Mouse (Mus musculus) gastrocnemius, postnatal 10 days (tissue): ENCODE results near the gene F5. TPM values are rescaled to one million over a fixed set of nuclear protein-coding genes. Genes with fewer than 3 reads are reported as not detected.

Experiments
- DNase-seq: peaks from one replicate; pipeline ENCODE4 v3.0.0; 2021; ENCODE audit warnings: mixed read lengths
- long read RNA-seq, 2 experiments: library from polyadenylated mRNA; stranded (forward); transcript quantifications; one replicate each; pipeline ENCODE4 v2.0.0; 2021
- total RNA-seq, 2 experiments: library from RNA; stranded (reverse); gene quantifications; 2 replicates each; pipeline ENCODE4 v1.2.3; 2021

Gene F5
- total RNA-seq = under 1 TPM; 0.14 to 0.68 TPM
- long read RNA-seq, experiment 1 = 0 reads
- long read RNA-seq, experiment 2 = 0 reads

GRCm38 (mm10) chr1:164151387-164152088, at the start of gene F5:
TSS of gene F5 (plus strand) at chr1:164151838.
- DNase-seq = no peak

- DNase-seq = no peak
Measured at GRCm38 (mm10) chr1:164109763-164110162, 41.9 kb upstream of the F5 start.

- no peak for DNase-seq
Measured at GRCm38 (mm10) chr1:164110591-164111329, 40.9 kb upstream of the F5 start.

GRCm38 (mm10) chr1:164114280-164114679, 37.4 kb upstream of the F5 start:
- no peak for DNase-seq

GRCm38 (mm10) chr1:164114947-164115493, 36.6 kb upstream of the F5 start, which contains the start of gene Selp:
TSS of gene Selp (plus strand) at chr1:164115264.
- DNase-seq = no peak

- no peak for DNase-seq
Measured at GRCm38 (mm10) chr1:164115647-164116046, 36.0 kb upstream of the F5 start.

GRCm38 (mm10) chr1:164117869-164118268, 33.8 kb upstream of the F5 start:
- DNase-seq = no peak

GRCm38 (mm10) chr1:164119892-164120776, 31.5 kb upstream of the F5 start:
- DNase-seq = no peak

- no peak for DNase-seq
Measured at GRCm38 (mm10) chr1:164120777-164121158, 30.9 kb upstream of the F5 start.

GRCm38 (mm10) chr1:164123836-164124235, 27.8 kb upstream of the F5 start:
- DNase-seq = no peak

GRCm38 (mm10) chr1:164130013-164130412, 21.6 kb upstream of the F5 start:
- no peak for DNase-seq

GRCm38 (mm10) chr1:164132609-164133008, 19.0 kb upstream of the F5 start:
- DNase-seq = no peak

GRCm38 (mm10) chr1:164134101-164134500, 17.5 kb upstream of the F5 start:
- DNase-seq = no peak

- no peak for DNase-seq
Measured at GRCm38 (mm10) chr1:164135360-164135759, 16.3 kb upstream of the F5 start.

- DNase-seq = no peak
Measured at GRCm38 (mm10) chr1:164135960-164136359, 15.7 kb upstream of the F5 start.

GRCm38 (mm10) chr1:164136636-164137035, 15.0 kb upstream of the F5 start:
- no peak for DNase-seq

- DNase-seq = peak; percentile 81
Measured at GRCm38 (mm10) chr1:164138365-164139130, 13.1 kb upstream of the F5 start.

GRCm38 (mm10) chr1:164139464-164139863, 12.2 kb upstream of the F5 start:
- DNase-seq = no peak

- DNase-seq = no peak
Measured at GRCm38 (mm10) chr1:164149083-164149482, 2.6 kb upstream of the F5 start.

- DNase-seq = no peak
Measured at GRCm38 (mm10) chr1:164152836-164153235, 1.2 kb downstream of the F5 start.

- no peak for DNase-seq
Measured at GRCm38 (mm10) chr1:164154983-164155382, 3.3 kb downstream of the F5 start.

GRCm38 (mm10) chr1:164158571-164158970, 6.9 kb downstream of the F5 start:
- no peak for DNase-seq
